Mouse (Mus musculus): ENCODE results near the gene Gm4301. TPM values are rescaled to one million over a fixed set of nuclear protein-coding genes. Genes with fewer than 3 reads are reported as not detected.

Gene Gm4301
- polyA plus RNA-seq, 1 experiment from 2014 or later: not detected

Other genes with a start within 250 kb of the Gm4301 start
- gene Gm4302, start 5.2 kb downstream of the Gm4301 start, polyA plus RNA-seq (2014; fragmentation: Nextera tagmentation; extraction: Ambion mirVana): not detected in 2 replicates
- not detected in 2 replicates for gene Gm4303, start 10.3 kb downstream of the Gm4301 start, polyA plus RNA-seq (2014; fragmentation: Nextera tagmentation; extraction: Ambion mirVana)
- not detected in 2 replicates for gene Gm4305, start 15.4 kb downstream of the Gm4301 start, polyA plus RNA-seq (2014; fragmentation: Nextera tagmentation; extraction: Ambion mirVana)
- not detected in 2 replicates for gene Gm4307, start 25.7 kb downstream of the Gm4301 start, polyA plus RNA-seq (2014; fragmentation: Nextera tagmentation; extraction: Ambion mirVana)
- gene Gm4312, start 46.9 kb downstream of the Gm4301 start, polyA plus RNA-seq (2014; fragmentation: Nextera tagmentation; extraction: Ambion mirVana): not detected in 2 replicates
- gene Tmtc3, start 151.7 kb downstream of the Gm4301 start, polyA plus RNA-seq (2014; fragmentation: Nextera tagmentation; extraction: Ambion mirVana): 6.6 and 9.7 TPM in 2 replicates
- 4.9 and 6.0 TPM in 2 replicates for gene Cep290, start 151.9 kb downstream of the Gm4301 start, polyA plus RNA-seq (2014; fragmentation: Nextera tagmentation; extraction: Ambion mirVana)